Mouse (Mus musculus): ENCODE results near the gene Mael.
A peak's percentile ranks its signal among the peaks of the same experiment; 100 is the strongest.

Mael gene

GRCm38 (mm10) chr1:166238315-166238969, at the start of gene Mael:
TSS of gene Mael (minus strand) at chr1:166238747.
- no peak for DNase-seq (ENCODE audit: low spot score in 2 of 2)

GRCm38 (mm10) chr1:166286231-166286630, 47.7 kb upstream of the Mael start:
- DNase-seq (ENCODE audit: low spot score in 2 of 2): no peak

GRCm38 (mm10) chr1:166284390-166284789, 45.8 kb upstream of the Mael start:
- no peak for DNase-seq (ENCODE audit: low spot score in 2 of 2)

GRCm38 (mm10) chr1:166283451-166283850, 44.9 kb upstream of the Mael start:
- DNase-seq (ENCODE audit: low spot score in 2 of 2): no peak

GRCm38 (mm10) chr1:166282597-166283210, 44.2 kb upstream of the Mael start:
- peak; percentile 61 to 81 for DNase-seq (ENCODE audit: low spot score in 2 of 2)

GRCm38 (mm10) chr1:166281836-166282235, 43.3 kb upstream of the Mael start:
- DNase-seq (ENCODE audit: low spot score in 2 of 2): no peak

GRCm38 (mm10) chr1:166281287-166281686, 42.7 kb upstream of the Mael start:
- DNase-seq (ENCODE audit: low spot score in 2 of 2): no peak

GRCm38 (mm10) chr1:166280566-166280965, 42.0 kb upstream of the Mael start:
- peak; percentile 62 to 73 for DNase-seq (ENCODE audit: low spot score in 2 of 2)

- no peak for DNase-seq (ENCODE audit: low spot score in 2 of 2)
These were observed 41.1 kb upstream of the Mael start for GRCm38 (mm10) chr1:166279580-166280206.

- DNase-seq (ENCODE audit: low spot score in 2 of 2): no peak
These were observed 40.2 kb upstream of the Mael start for GRCm38 (mm10) chr1:166278786-166279185.

GRCm38 (mm10) chr1:166268218-166268617, 29.7 kb upstream of the Mael start:
- DNase-seq (ENCODE audit: low spot score in 2 of 2): no peak

- DNase-seq (ENCODE audit: low spot score in 2 of 2): no peak
These were observed 28.4 kb upstream of the Mael start for GRCm38 (mm10) chr1:166266918-166267317.

- no peak for DNase-seq (ENCODE audit: low spot score in 2 of 2)
These were observed 27.6 kb upstream of the Mael start for GRCm38 (mm10) chr1:166266001-166266705.

GRCm38 (mm10) chr1:166259526-166259925, 21.0 kb upstream of the Mael start:
- no peak for DNase-seq (ENCODE audit: low spot score in 2 of 2)

- no peak for DNase-seq (ENCODE audit: low spot score in 2 of 2)
These were observed 18.4 kb upstream of the Mael start for GRCm38 (mm10) chr1:166256898-166257297.

GRCm38 (mm10) chr1:166256302-166256701, 17.8 kb upstream of the Mael start:
- no peak for DNase-seq (ENCODE audit: low spot score in 2 of 2)

GRCm38 (mm10) chr1:166255651-166256050, 17.1 kb upstream of the Mael start:
- DNase-seq (ENCODE audit: low spot score in 2 of 2): no peak

GRCm38 (mm10) chr1:166255091-166255490, 16.5 kb upstream of the Mael start:
- DNase-seq (ENCODE audit: low spot score in 2 of 2): no peak

GRCm38 (mm10) chr1:166253898-166254894, 15.6 kb upstream of the Mael start, which contains the start of gene Ildr2:
TSS of gene Ildr2 (plus strand) at chr1:166254139.
- DNase-seq (ENCODE audit: low spot score in 2 of 2): no peak

- peak in 1 of 2 experiments; percentile 50 for DNase-seq (ENCODE audit: low spot score in 2 of 2)
These were observed 5.7 kb upstream of the Mael start for GRCm38 (mm10) chr1:166244285-166244684.

- DNase-seq (ENCODE audit: low spot score in 2 of 2): no peak
These were observed 24.4 kb downstream of the Mael start for GRCm38 (mm10) chr1:166214181-166214580.

Measured in frontal cortex, postnatal 14 days (tissue).